Mouse (Mus musculus) ES-Bruce4 (cell line): Measurements from ENCODE around the gene Cntn4.

Source experiments
- CTCF ChIP-seq: IDR thresholded peaks from one replicate; pipeline ENCODE4 v1.8.1; 2011; ENCODE audit warnings: low read depth, low read length
- EP300 ChIP-seq: IDR thresholded peaks from 2 replicates; pipeline ENCODE4 v1.6.1; 2011; ENCODE audit warnings: low read depth, low read length; ENCODE audit not compliant: insufficient read depth
- POLR2A ChIP-seq: IDR thresholded peaks from one replicate; pipeline ENCODE4 v1.8.1; 2011; ENCODE audit warnings: low read length; ENCODE audit not compliant: insufficient read depth

- TF ChIP-seq CTCF (no peak), EP300 (no peak), POLR2A (no peak)
Observed at GRCm38 (mm10) chr6:106328987-106329386, 651.5 kb downstream of the Cntn4 start.
